Mouse (Mus musculus) lung, postnatal 0 days (tissue): ENCODE measurements around the gene Efhc1. TPM values are rescaled to one million over a fixed set of nuclear protein-coding genes. Genes with fewer than 3 reads are reported as not detected.
A peak's percentile ranks its signal among the peaks of the same experiment; 100 is the strongest.

Experiments used
- ATAC-seq: fragments of 200-750 bp; cut with Nextera tagmentation; 2 replicates; pipeline ENCODE4 v1.8.0; 2017; ENCODE audit warnings: moderate library complexity
- DNase-seq: peaks from one replicate; pipeline ENCODE4 v3.0.0-alpha.2; 2016; ENCODE audit warnings: low spot score
- H3K27ac ChIP-seq: fragments of 300-500 bp; sonication (generic); 2 replicates; pipeline ENCODE4 v1.5.1; 2014; ENCODE audit warnings: antibody characterized with exemption, mild to moderate bottlenecking, low read length, mixed read lengths
- H3K27me3 ChIP-seq: fragments of 300-500 bp; sonication (generic); replicated peaks from 2 replicates; pipeline ENCODE4 v1.6.1; 2014; ENCODE audit warnings: low read length, mixed read lengths; ENCODE audit not compliant: insufficient read depth
- H3K36me3 ChIP-seq: fragments of 300-500 bp; sonication (generic); 2 replicates; pipeline ENCODE4 v1.6.1; 2014; ENCODE audit warnings: low read length, mixed read lengths; ENCODE audit not compliant: insufficient read depth
- H3K4me1 ChIP-seq: fragments of 300-500 bp; sonication (generic); 2 replicates; pipeline ENCODE4 v1.6.1; 2014; ENCODE audit warnings: antibody characterized with exemption, low read depth, low read length, mixed read lengths; ENCODE audit not compliant: insufficient read depth
- H3K4me2 ChIP-seq: fragments of 300-500 bp; sonication (generic); replicated peaks from 2 replicates; pipeline ENCODE4 v1.6.1; 2014; ENCODE audit warnings: low read depth, mild to moderate bottlenecking, low read length, moderate library complexity, mixed read lengths
- H3K4me3 ChIP-seq: fragments of 300-500 bp; sonication (generic); 2 replicates; pipeline ENCODE4 v1.5.1; 2014; ENCODE audit warnings: low read depth, low read length
- H3K9ac ChIP-seq: fragments of 300-500 bp; sonication (generic); replicated peaks from 2 replicates; pipeline ENCODE4 v1.6.1; 2014; ENCODE audit warnings: low read depth, mild to moderate bottlenecking
- H3K9me3 ChIP-seq: fragments of 300-500 bp; sonication (generic); 2 replicates; pipeline ENCODE4 v1.6.1; 2016; ENCODE audit warnings: low read length, mixed read lengths
- CTCF ChIP-seq: IDR thresholded peaks from 2 replicates; pipeline ENCODE4 v1.5.1; 2016; ENCODE audit warnings: antibody characterized with exemption, mild to moderate bottlenecking
- EP300 ChIP-seq: IDR thresholded peaks from 2 replicates; pipeline ENCODE4 v1.6.1; 2016; ENCODE audit warnings: antibody characterized with exemption, mild to moderate bottlenecking, control low read depth
- WGBS: fragments of 180-500 bp; shearing (Covaris S2); extraction: QIAGEN DNeasy Blood & Tissue Kit; methylation state at CpG from one replicate; pipeline ENCODE4 v1.1.7; 2014; 5-methylcytosine and 5-hydroxymethylcytosine counted together
- polyA plus RNA-seq: library from polyadenylated mRNA; unstranded; fragments of >200 nt; fragmentation: Nextera tagmentation; extraction: Ambion mirVana; gene quantifications from 2 replicates; pipeline ENCODE4 v1.2.1, GENCODE M21; 2015

Efhc1 gene
- 8.4 and 10.3 TPM in 2 replicates for polyA plus RNA-seq

GRCm38 (mm10) chr1:20951300-20951763 is at the start of gene Efhc1:
Efhc1 (plus strand) TSS chr1:20951626.
- 0% methylated on average over 18 of the region's 23 CpGs for WGBS
- TF ChIP-seq EP300 (no peak; the same call in 1 of the 2 replicates), CTCF (no peak)
- ATAC-seq (peak; percentile 97), DNase-seq (peak; percentile 98)
- Histone ChIP-seq H3K27me3 (no peaks in the 10 kb centered on the region), H3K9ac (0 out of 2 replicates have a peak within 1 kb of the TSS, but pooled peaks have one; percentile 23), H3K4me3 (peak within 1 kb of the TSS; percentile 44), H3K9me3 (no peaks in the 10 kb centered on the region), H3K27ac (peak within 1 kb of the TSS; percentile 59), H3K4me2 (peak within 1 kb of the TSS; percentile 64), H3K4me1 (no peaks in the 10 kb centered on the region), H3K36me3 (no peaks in the 10 kb centered on the region)

GRCm38 (mm10) chr1:20905501-20906127 is 45.8 kb upstream of the Efhc1 start:
- no peak for TF ChIP-seq EP300
- TF ChIP-seq CTCF: no peak
- no peak for ATAC-seq
- Histone ChIP-seq H3K4me2 (no peak overlapping the region), H3K9me3 (no peaks in the 10 kb centered on the region), H3K4me1 (no peaks in the 10 kb centered on the region), H3K4me3 (no peak overlapping the region), H3K9ac (no peak overlapping the region), H3K27me3 (no peaks in the 10 kb centered on the region), H3K27ac (no peak overlapping the region), H3K36me3 (no peaks in the 10 kb centered on the region)
- DNase-seq: no peak
- WGBS: 88% methylated on average over 8 of the region's 8 CpGs

- Histone ChIP-seq H3K9ac (no peak overlapping the region), H3K4me2 (no peak overlapping the region), H3K9me3 (no peaks in the 10 kb centered on the region), H3K27ac (no peak overlapping the region), H3K4me3 (no peak overlapping the region), H3K4me1 (no peaks in the 10 kb centered on the region), H3K36me3 (no peaks in the 10 kb centered on the region), H3K27me3 (no peaks in the 10 kb centered on the region)
- no peak for TF ChIP-seq CTCF
- TF ChIP-seq EP300: no peak
- ATAC-seq (no peak), DNase-seq (no peak)
- WGBS: 84% methylated on average over 9 of the region's 9 CpGs
Observed at GRCm38 (mm10) chr1:20906128-20906515, 45.3 kb upstream of the Efhc1 start.

- no peak for DNase-seq
- Histone ChIP-seq H3K4me3 (no peak overlapping the region), H3K9me3 (no peaks in the 10 kb centered on the region), H3K27me3 (no peaks in the 10 kb centered on the region), H3K9ac (no peak overlapping the region), H3K4me2 (no peak overlapping the region), H3K36me3 (no peaks in the 10 kb centered on the region), H3K4me1 (no peaks in the 10 kb centered on the region), H3K27ac (no peak overlapping the region)
- no peak for ATAC-seq
- TF ChIP-seq CTCF: no peak
- no peak for TF ChIP-seq EP300
- 60% methylated on average over 4 of the region's 4 CpGs for WGBS
Observed at GRCm38 (mm10) chr1:20908541-20908940, 42.9 kb upstream of the Efhc1 start.

- H3K4me3 ChIP-seq: no peak overlapping the region
- no peak overlapping the region for H3K9ac ChIP-seq
- ATAC-seq (no peak), DNase-seq (no peak)
- no peak overlapping the region for H3K27ac ChIP-seq
- H3K9me3 ChIP-seq: no peaks in the 10 kb centered on the region
- no peaks in the 10 kb centered on the region for H3K4me1 ChIP-seq
- H3K4me2 ChIP-seq: no peak overlapping the region
- TF ChIP-seq CTCF (no peak), EP300 (no peak)
- no peaks in the 10 kb centered on the region for H3K36me3 ChIP-seq
- 39% methylated on average over 2 of the region's 2 CpGs for WGBS
- no peaks in the 10 kb centered on the region for H3K27me3 ChIP-seq
Observed at GRCm38 (mm10) chr1:20912115-20912514, 39.3 kb upstream of the Efhc1 start.

- H3K4me3 ChIP-seq: no peak overlapping the region
- 43% methylated on average over 13 of the region's 13 CpGs for WGBS
- H3K36me3 ChIP-seq: no peaks in the 10 kb centered on the region
- no peak for TF ChIP-seq CTCF
- no peak for TF ChIP-seq EP300
- H3K4me2 ChIP-seq: no peak overlapping the region
- H3K4me1 ChIP-seq: no peaks in the 10 kb centered on the region
- H3K27me3 ChIP-seq: no peaks in the 10 kb centered on the region
- H3K9me3 ChIP-seq: no peaks in the 10 kb centered on the region
- no peak for DNase-seq
- no peak for ATAC-seq
- H3K9ac ChIP-seq: no peak overlapping the region
- no peak overlapping the region for H3K27ac ChIP-seq
Observed at GRCm38 (mm10) chr1:20912527-20913171, 38.8 kb upstream of the Efhc1 start.
